Mouse (Mus musculus) stomach, postnatal 0 days (tissue): ENCODE results near the gene Cebpa. TPM values are rescaled to one million over a fixed set of nuclear protein-coding genes. Genes with fewer than 3 reads are reported as not detected.

Experiments
- ATAC-seq: fragments of 200-750 bp; cut with Nextera tagmentation; 2 replicates; pipeline ENCODE4 v1.8.0; 2017; ENCODE audit not compliant: low FRiP score, low TSS enrichment
- DNase-seq: peaks from one replicate; pipeline ENCODE4 v3.0.0-alpha.2; 2016; ENCODE audit warnings: low spot score
- H3K27ac ChIP-seq: fragments of 300-500 bp; sonication (generic); replicated peaks from 2 replicates; pipeline ENCODE4 v1.5.1; 2014; ENCODE audit warnings: mild to moderate bottlenecking, control low read depth
- H3K27me3 ChIP-seq: fragments of 300-500 bp; sonication (generic); 2 replicates; pipeline ENCODE4 v1.6.1; 2014; ENCODE audit warnings: low read length; ENCODE audit not compliant: control insufficient read depth, insufficient read depth
- H3K36me3 ChIP-seq: fragments of 300-500 bp; sonication (generic); 2 replicates; pipeline ENCODE4 v1.6.1; 2014; ENCODE audit warnings: low read length, mixed read lengths; ENCODE audit not compliant: control insufficient read depth, insufficient read depth
- H3K4me1 ChIP-seq: fragments of 300-500 bp; sonication (generic); replicated peaks from 2 replicates; pipeline ENCODE4 v1.6.1; 2014; ENCODE audit warnings: antibody characterized with exemption; ENCODE audit not compliant: control insufficient read depth, insufficient read depth
- H3K4me2 ChIP-seq: fragments of 300-500 bp; sonication (generic); replicated peaks from 2 replicates; pipeline ENCODE4 v1.6.1; 2014; ENCODE audit warnings: low read depth, mild to moderate bottlenecking, control low read depth, moderate library complexity
- H3K4me3 ChIP-seq: fragments of 300-500 bp; sonication (generic); 2 replicates; pipeline ENCODE4 v1.5.1; 2014; ENCODE audit warnings: low read depth, low read length, control low read depth
- H3K9ac ChIP-seq: fragments of 300-500 bp; sonication (generic); 2 replicates; pipeline ENCODE4 v1.6.1; 2014; ENCODE audit warnings: mild to moderate bottlenecking, low read length, control low read depth, mixed read lengths
- H3K9me3 ChIP-seq: fragments of 300-500 bp; sonication (generic); 2 replicates; pipeline ENCODE4 v1.6.1; 2016; ENCODE audit warnings: low read length; ENCODE audit not compliant: control insufficient read depth
- CTCF ChIP-seq: IDR thresholded peaks from 2 replicates; pipeline ENCODE4 v1.5.1; 2016; ENCODE audit warnings: antibody characterized with exemption, low read depth, mild to moderate bottlenecking, moderate library complexity
- EP300 ChIP-seq: optimal IDR thresholded peaks from 2 replicates; pipeline ENCODE3; 2016; ENCODE audit warnings: antibody characterized with exemption
- WGBS: fragments of 180-500 bp; shearing (Covaris S2); extraction: QIAGEN DNeasy Blood & Tissue Kit; methylation state at CpG from one replicate; pipeline ENCODE4 v1.1.7; 2014; 5-methylcytosine and 5-hydroxymethylcytosine counted together
- polyA plus RNA-seq: library from polyadenylated mRNA; unstranded; fragments of >200 nt; fragmentation: Nextera tagmentation; extraction: Ambion mirVana; gene quantifications from 2 replicates; pipeline ENCODE4 v1.2.1, GENCODE M21; 2015

The Cebpa gene
- polyA plus RNA-seq, 1 experiment from 2014 or later = 8.8 TPM

DNA sequence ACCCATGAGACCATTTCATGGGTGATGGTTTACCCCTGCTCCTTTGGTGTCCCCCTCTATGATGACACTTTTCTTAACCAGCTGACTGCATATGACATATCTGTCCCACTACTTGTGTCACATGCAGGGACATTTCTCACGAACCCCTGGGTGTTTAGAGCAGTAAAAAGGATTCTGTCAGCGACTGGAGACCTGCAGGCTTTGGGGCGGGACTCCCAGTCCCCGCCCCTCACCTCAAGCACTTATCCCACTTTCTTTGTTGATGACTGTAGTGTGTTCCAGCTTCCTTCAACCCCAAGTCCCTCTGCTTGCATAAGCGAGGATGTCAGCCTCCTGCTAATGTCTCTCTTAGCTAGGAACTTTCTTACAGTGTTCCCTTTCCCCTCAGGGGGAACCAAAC is 2.0 kb upstream of the Cebpa start:
- Histone ChIP-seq H3K9me3 (no peaks in the 10 kb centered on the region), H3K36me3 (no peaks in the 10 kb centered on the region), H3K4me2 (no peak overlapping the region), H3K4me3 (no peak overlapping the region), H3K27ac (peak overlapping the region; percentile 18; the same call in 1 of the 2 replicates), H3K4me1 (no peaks in the 10 kb centered on the region), H3K27me3 (no peaks in the 10 kb centered on the region), H3K9ac (no peak overlapping the region)
- no peak for ATAC-seq
- DNase-seq = no peak
- TF ChIP-seq EP300 (no peak), CTCF (no peak)
- 52% methylated on average over 5 of the region's 5 CpGs for WGBS

DNA sequence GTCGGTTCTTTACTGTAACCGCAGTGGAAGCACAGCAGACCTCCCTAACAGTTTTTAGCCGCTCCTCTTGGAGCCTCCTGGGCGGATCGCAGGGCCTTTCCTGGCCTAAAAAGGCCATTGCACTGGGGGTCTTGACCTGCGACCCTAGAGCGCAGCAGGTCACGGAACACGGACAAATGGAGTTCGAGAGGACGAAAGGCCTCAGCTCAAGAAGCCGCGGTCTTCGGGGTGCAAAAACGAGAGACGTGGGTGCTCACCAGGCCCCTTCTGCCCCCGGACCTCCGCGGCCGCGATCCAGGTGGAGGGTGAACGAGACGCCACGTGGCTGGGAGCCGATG is 1.4 kb upstream of the Cebpa start:
- no peaks in the 10 kb centered on the region for H3K27me3 ChIP-seq
- no peaks in the 10 kb centered on the region for H3K4me1 ChIP-seq
- ATAC-seq (no peak), DNase-seq (no peak)
- no peaks in the 10 kb centered on the region for H3K9me3 ChIP-seq
- no peak for TF ChIP-seq EP300
- TF ChIP-seq CTCF = no peak
- peak overlapping the region; percentile 90 for H3K27ac ChIP-seq
- H3K9ac ChIP-seq = peak overlapping the region; percentile 68
- H3K36me3 ChIP-seq = no peaks in the 10 kb centered on the region
- H3K4me3 ChIP-seq = peak overlapping the region; percentile 65
- WGBS = 2% methylated on average over 25 of the region's 25 CpGs
- H3K4me2 ChIP-seq = peak overlapping the region; percentile 95

DNA sequence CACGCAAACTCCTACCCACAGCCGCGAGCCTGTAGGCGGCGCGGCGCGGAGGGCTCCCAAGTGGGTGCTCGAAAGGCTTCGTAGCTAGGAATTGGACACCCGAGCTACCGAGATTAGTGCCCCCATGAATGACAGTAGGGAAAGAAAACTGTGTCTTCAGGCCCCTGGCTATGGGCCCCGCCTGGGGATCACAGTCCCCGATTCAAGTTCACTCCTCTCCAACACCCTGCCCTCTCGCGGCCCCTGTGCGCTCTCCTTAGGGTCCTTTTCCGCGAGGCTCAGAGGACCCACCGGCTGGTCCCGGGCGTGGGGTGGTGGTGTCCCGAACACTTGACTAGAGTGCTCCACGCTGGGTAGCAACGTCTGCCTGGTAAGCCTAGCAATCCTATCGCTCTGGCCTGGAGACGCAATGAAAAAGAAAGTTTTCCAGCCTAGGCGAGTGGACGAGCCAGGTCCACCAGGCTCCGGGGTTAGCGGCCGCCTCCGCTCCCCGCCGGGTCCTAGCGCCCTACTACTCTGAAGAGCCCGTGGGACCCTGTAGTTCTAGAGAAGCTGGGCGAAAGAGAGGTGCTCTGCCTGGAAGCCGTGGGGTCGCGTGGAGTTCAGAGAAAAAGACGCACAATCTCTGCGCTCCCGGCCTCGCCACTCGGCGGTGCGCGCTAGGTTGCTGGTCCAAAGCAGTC is 853 bp upstream of the Cebpa start:
- Histone ChIP-seq H3K4me3 (peak overlapping the region; percentile 65), H3K4me1 (no peaks in the 10 kb centered on the region), H3K9ac (peak overlapping the region; percentile 68), H3K4me2 (peak overlapping the region; percentile 95), H3K27ac (peak overlapping the region; percentile 90), H3K36me3 (no peaks in the 10 kb centered on the region), H3K27me3 (no peaks in the 10 kb centered on the region), H3K9me3 (no peaks in the 10 kb centered on the region)
- DNase-seq (peak; percentile 83), ATAC-seq (peak; percentile 64)
- under 1% methylated on average over 48 of the region's 49 CpGs for WGBS
- no peak for TF ChIP-seq EP300
- TF ChIP-seq CTCF = peak; percentile 62

DNA sequence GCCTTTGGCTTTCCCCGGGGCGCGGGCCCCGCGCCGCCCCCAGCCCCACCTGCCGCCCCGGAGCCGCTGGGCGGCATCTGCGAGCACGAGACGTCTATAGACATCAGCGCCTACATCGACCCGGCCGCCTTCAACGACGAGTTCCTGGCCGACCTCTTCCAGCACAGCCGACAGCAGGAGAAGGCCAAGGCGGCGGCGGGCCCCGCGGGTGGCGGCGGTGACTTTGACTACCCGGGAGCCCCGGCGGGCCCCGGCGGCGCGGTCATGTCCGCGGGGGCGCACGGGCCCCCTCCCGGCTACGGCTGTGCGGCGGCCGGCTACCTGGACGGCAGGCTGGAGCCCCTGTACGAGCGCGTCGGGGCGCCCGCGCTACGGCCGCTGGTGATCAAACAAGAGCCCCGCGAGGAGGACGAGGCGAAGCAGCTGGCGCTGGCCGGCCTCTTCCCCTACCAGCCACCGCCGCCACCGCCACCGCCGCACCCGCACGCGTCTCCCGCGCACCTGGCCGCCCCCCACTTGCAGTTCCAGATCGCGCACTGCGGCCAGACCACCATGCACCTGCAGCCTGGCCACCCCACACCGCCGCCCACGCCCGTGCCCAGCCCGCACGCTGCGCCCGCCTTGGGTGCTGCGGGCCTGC is 533 bp downstream of the Cebpa start:
- Histone ChIP-seq H3K4me1 (no peaks in the 10 kb centered on the region), H3K27ac (peak overlapping the region; percentile 83), H3K4me3 (peak overlapping the region; percentile 65), H3K27me3 (no peaks in the 10 kb centered on the region), H3K36me3 (no peaks in the 10 kb centered on the region), H3K9ac (peak overlapping the region; percentile 73), H3K4me2 (peak overlapping the region; percentile 95), H3K9me3 (no peaks in the 10 kb centered on the region)
- ATAC-seq = peak; percentile 24
- TF ChIP-seq EP300 (no peak), CTCF (no peak)
- 1% methylated on average over 67 of the region's 83 CpGs for WGBS
- DNase-seq = peak; percentile 65

DNA sequence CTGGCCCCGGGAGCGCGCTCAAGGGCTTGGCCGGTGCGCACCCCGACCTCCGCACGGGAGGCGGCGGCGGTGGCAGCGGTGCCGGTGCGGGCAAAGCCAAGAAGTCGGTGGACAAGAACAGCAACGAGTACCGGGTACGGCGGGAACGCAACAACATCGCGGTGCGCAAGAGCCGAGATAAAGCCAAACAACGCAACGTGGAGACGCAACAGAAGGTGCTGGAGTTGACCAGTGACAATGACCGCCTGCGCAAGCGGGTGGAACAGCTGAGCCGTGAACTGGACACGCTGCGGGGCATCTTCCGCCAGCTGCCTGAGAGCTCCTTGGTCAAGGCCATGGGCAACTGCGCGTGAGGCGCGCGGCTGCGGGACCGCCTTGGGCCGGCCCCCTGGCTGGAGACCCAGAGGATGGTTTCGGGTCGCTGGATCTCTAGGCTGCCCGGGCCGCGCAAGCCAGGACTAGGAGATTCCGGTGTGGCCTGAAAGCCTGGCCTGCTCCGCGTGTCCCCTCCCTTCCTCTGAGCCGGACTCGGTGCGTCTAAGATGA is 1.1 kb downstream of the Cebpa start:
- TF ChIP-seq CTCF (no peak), EP300 (no peak)
- ATAC-seq (no peak), DNase-seq (no peak)
- WGBS = under 1% methylated on average over 50 of the region's 53 CpGs
- Histone ChIP-seq H3K4me2 (peak overlapping the region; percentile 95), H3K4me3 (peak overlapping the region; percentile 65), H3K36me3 (no peaks in the 10 kb centered on the region), H3K9me3 (no peaks in the 10 kb centered on the region), H3K27me3 (no peaks in the 10 kb centered on the region), H3K9ac (peak overlapping the region; percentile 73), H3K4me1 (no peaks in the 10 kb centered on the region), H3K27ac (peak overlapping the region; percentile 83)

DNA sequence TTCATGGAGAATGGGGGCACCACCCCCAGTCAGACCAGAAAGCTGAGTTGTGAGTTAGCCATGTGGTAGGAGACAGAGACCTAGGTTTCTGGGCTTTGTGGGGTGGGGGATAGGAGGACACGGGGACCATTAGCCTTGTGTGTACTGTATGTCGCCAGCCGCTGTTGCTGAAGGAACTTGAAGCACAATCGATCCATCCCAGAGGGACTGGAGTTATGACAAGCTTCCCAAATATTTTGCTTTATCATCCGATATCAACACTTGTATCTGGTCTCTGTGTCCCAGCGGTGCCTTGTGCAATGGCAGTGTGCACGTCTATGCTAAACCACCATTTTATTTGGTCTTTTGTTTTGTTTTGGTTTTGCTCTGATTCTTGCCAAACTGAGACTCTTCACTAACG is 2.1 kb downstream of the Cebpa start:
- 42% methylated on average over 8 of the region's 8 CpGs for WGBS
- Histone ChIP-seq H3K27me3 (no peaks in the 10 kb centered on the region), H3K36me3 (no peaks in the 10 kb centered on the region), H3K4me2 (peak overlapping the region; percentile 95), H3K4me1 (no peaks in the 10 kb centered on the region), H3K4me3 (peak overlapping the region; percentile 65), H3K9me3 (no peaks in the 10 kb centered on the region), H3K9ac (no peak overlapping the region), H3K27ac (no peak overlapping the region)
- ATAC-seq = no peak
- TF ChIP-seq EP300 = no peak
- no peak for TF ChIP-seq CTCF
- DNase-seq = no peak
